Mouse (Mus musculus) midbrain, postnatal 0 days (tissue): ENCODE results near the gene Pcnx3. TPM values are rescaled to one million over a fixed set of nuclear protein-coding genes. Genes with fewer than 3 reads are reported as not detected.

Experiments
- ATAC-seq: fragments of 200-750 bp; cut with Nextera tagmentation; 2 replicates; pipeline ENCODE4 v1.8.0; 2017; ENCODE audit warnings: moderate number of reproducible peaks, mild to moderate bottlenecking, moderate TSS enrichment, moderate library complexity; ENCODE audit not compliant: low FRiP score
- DNase-seq: peaks from one replicate; pipeline ENCODE4 v3.0.0-alpha.2; 2015; ENCODE audit warnings: low spot score
- H3K27ac ChIP-seq: fragments of 300-500 bp; sonication (generic); 2 replicates; pipeline ENCODE4 v1.5.1; 2014; ENCODE audit warnings: low read depth, mild to moderate bottlenecking, low read length, mixed read lengths
- H3K27me3 ChIP-seq: fragments of 300-500 bp; sonication (generic); 2 replicates; pipeline ENCODE4 v1.6.1; 2014; ENCODE audit warnings: low read length, control low read depth, mixed read lengths; ENCODE audit not compliant: insufficient read depth
- H3K36me3 ChIP-seq: fragments of 300-500 bp; sonication (generic); 2 replicates; pipeline ENCODE4 v1.6.1; 2014; ENCODE audit warnings: low read length, control low read depth, mixed read lengths; ENCODE audit not compliant: insufficient read depth
- H3K4me1 ChIP-seq: fragments of 300-500 bp; sonication (generic); 2 replicates; pipeline ENCODE4 v1.6.1; 2014; ENCODE audit warnings: mild to moderate bottlenecking, control low read depth, antibody characterized with exemption, low read length, mixed read lengths; ENCODE audit not compliant: insufficient read depth
- H3K4me2 ChIP-seq: fragments of 300-500 bp; sonication (generic); 2 replicates; pipeline ENCODE4 v1.6.1; 2014; ENCODE audit warnings: low read depth, mild to moderate bottlenecking, low read length, mixed read lengths; ENCODE audit not compliant: poor library complexity, severe bottlenecking
- H3K4me3 ChIP-seq: fragments of 300-500 bp; sonication (generic); 2 replicates; pipeline ENCODE4 v1.5.1; 2014; ENCODE audit warnings: low read depth, mild to moderate bottlenecking, low read length, moderate library complexity
- H3K9ac ChIP-seq: fragments of 300-500 bp; sonication (generic); replicated peaks from 2 replicates; pipeline ENCODE4 v1.6.1; 2014; ENCODE audit warnings: mild to moderate bottlenecking, low read length, moderate library complexity, mixed read lengths; ENCODE audit not compliant: poor library complexity, severe bottlenecking
- H3K9me3 ChIP-seq: fragments of 300-500 bp; sonication (generic); 2 replicates; pipeline ENCODE4 v1.6.1; 2016; ENCODE audit warnings: low read length, control low read depth
- CTCF ChIP-seq: IDR thresholded peaks from 2 replicates; pipeline ENCODE4 v1.5.1; 2016; ENCODE audit warnings: antibody characterized with exemption, mild to moderate bottlenecking
- WGBS: fragments of 180-500 bp; shearing (Covaris S2); extraction: QIAGEN DNeasy Blood & Tissue Kit; methylation state at CpG from one replicate; pipeline ENCODE4 v1.1.7; 2014; 5-methylcytosine and 5-hydroxymethylcytosine counted together
- polyA plus RNA-seq: library from polyadenylated mRNA; unstranded; fragments of >200 nt; fragmentation: Nextera tagmentation; extraction: Ambion mirVana; gene quantifications from 2 replicates; pipeline ENCODE4 v1.2.1, GENCODE M21; 2015
- total RNA-seq: library from RNA; depleted of rRNA; stranded (reverse); fragments of >200 nt; gene quantifications from 2 replicates; pipeline ENCODE4 v1.2.3, GENCODE M21; 2014

Gene Pcnx3
- total and polyA plus RNA-seq, 2 experiments from 2014 or later: 19.1 to 103 TPM

- no peak overlapping the region for H3K9ac ChIP-seq
- no peaks in the 10 kb centered on the region for H3K27me3 ChIP-seq
- no peak overlapping the region for H3K4me2 ChIP-seq
- H3K4me1 ChIP-seq: no peaks in the 10 kb centered on the region
- ATAC-seq: no peak
- 92% methylated on average over 10 of the region's 10 CpGs for WGBS
- no peaks in the 10 kb centered on the region for H3K9me3 ChIP-seq
- H3K27ac ChIP-seq: no peak overlapping the region
- no peak for TF ChIP-seq CTCF
- H3K4me3 ChIP-seq: no peak overlapping the region
- no peak for DNase-seq
- H3K36me3 ChIP-seq: peaks cover 40% of the 10 kb centered on the region
These were observed 23.9 kb downstream of the Pcnx3 start for GRCm38 (mm10) chr19:5664669-5665257.

GRCm38 (mm10) chr19:5662981-5663913, 25.5 kb downstream of the Pcnx3 start, which contains the start of gene Sipa1:
TSS of gene Sipa1 (minus strand) at chr19:5663707.
- DNase-seq: peak; percentile 67
- peak within 1 kb of the TSS; percentile 31 for H3K4me3 ChIP-seq
- no peaks in the 10 kb centered on the region for H3K9me3 ChIP-seq
- H3K4me1 ChIP-seq: no peaks in the 10 kb centered on the region
- H3K27ac ChIP-seq: 0 out of 2 replicates have a peak within 1 kb of the TSS, but pooled peaks have one; percentile 26
- H3K36me3 ChIP-seq: peaks cover 33% of the 10 kb centered on the region
- ATAC-seq: peak; percentile 45
- TF ChIP-seq CTCF: no peak
- H3K27me3 ChIP-seq: no peaks in the 10 kb centered on the region
- 5% methylated on average over 32 of the region's 32 CpGs for WGBS
- H3K4me2 ChIP-seq: peak within 1 kb of the TSS; percentile 52
- peak within 1 kb of the TSS; percentile 36 for H3K9ac ChIP-seq

DNA sequence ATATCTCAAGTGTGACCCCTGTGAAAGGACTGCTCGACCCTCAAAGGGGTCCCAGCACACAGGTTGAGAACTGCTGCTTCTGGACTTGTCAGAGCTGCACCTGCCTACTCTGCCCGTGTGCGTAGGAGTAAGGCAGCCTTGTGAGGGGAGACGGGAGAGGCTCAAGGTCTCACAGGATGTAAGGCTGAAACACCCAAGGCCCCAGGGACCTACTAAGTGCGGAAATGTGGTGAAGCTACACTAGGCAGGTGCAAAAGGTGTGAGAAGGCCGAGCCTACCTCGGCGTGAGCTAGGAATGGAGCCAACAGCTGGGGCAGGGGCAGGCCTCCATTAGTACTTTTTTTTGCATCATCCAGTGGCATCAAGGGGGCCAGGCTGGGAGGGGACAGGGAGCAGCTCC, 26.4 kb downstream of the Pcnx3 start:
- Histone ChIP-seq H3K36me3 (peaks cover 28% of the 10 kb centered on the region), H3K9ac (no peak overlapping the region), H3K4me3 (no peak overlapping the region), H3K27me3 (no peaks in the 10 kb centered on the region), H3K4me1 (no peaks in the 10 kb centered on the region), H3K4me2 (peak overlapping the region; percentile 52), H3K27ac (no peak overlapping the region), H3K9me3 (no peaks in the 10 kb centered on the region)
- ATAC-seq (no peak), DNase-seq (no peak)
- WGBS: 70% methylated on average over 8 of the region's 8 CpGs
- TF ChIP-seq CTCF: no peak

- WGBS: 92% methylated on average over 16 of the region's 16 CpGs
- no peaks in the 10 kb centered on the region for H3K4me1 ChIP-seq
- no peak for DNase-seq
- no peak overlapping the region for H3K9ac ChIP-seq
- no peaks in the 10 kb centered on the region for H3K9me3 ChIP-seq
- H3K4me2 ChIP-seq: no peak overlapping the region
- H3K36me3 ChIP-seq: peaks cover 16% of the 10 kb centered on the region
- no peak overlapping the region for H3K4me3 ChIP-seq
- ATAC-seq: no peak
- no peaks in the 10 kb centered on the region for H3K27me3 ChIP-seq
- no peak for TF ChIP-seq CTCF
- no peak overlapping the region for H3K27ac ChIP-seq
These were observed 27.6 kb downstream of the Pcnx3 start for GRCm38 (mm10) chr19:5660942-5661751.

DNA sequence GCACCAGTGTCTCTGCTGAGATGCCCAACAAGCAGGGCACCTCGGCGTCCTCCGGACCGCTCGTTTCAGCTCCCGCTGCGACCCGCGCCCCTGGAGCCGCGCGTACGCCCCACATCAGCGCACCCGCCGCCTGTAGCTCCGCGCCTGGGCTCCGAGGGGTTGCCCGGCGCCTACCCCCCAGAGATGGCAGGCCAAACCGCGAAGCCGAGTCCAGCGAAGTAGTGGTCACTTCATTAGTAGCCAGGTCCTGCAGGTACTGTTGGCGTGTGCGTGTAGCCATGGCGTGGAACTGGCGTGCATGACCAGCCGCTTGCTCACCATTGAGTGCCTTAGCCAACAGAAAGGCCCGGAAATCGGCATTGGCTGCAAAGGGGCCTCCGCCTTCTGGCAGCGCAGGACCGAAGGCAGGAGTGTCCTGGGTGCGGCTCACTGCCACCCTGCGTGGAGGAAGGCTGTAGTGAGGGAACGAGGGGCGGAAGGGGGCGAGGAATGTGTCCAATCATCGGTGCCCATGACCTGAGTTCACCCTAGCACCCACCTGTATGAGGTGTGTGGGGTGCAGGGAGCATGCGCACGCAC, 33.9 kb downstream of the Pcnx3 start:
- WGBS: 15% methylated on average over 41 of the region's 43 CpGs

More for the DNA sequence above, 33.9 kb downstream of the Pcnx3 start:
- no peaks in the 10 kb centered on the region for H3K9me3 ChIP-seq
- H3K9ac ChIP-seq: peak overlapping the region; percentile 47
- H3K27me3 ChIP-seq: peaks cover 13% of the 10 kb centered on the region; the same call in 1 of the 2 replicates
- no peak for DNase-seq
- TF ChIP-seq CTCF: no peak
- H3K4me3 ChIP-seq: peak overlapping the region; percentile 43
- H3K27ac ChIP-seq: no peak overlapping the region
- peaks cover 5% of the 10 kb centered on the region; the same call in 1 of the 2 replicates for H3K4me1 ChIP-seq
- peak overlapping the region; percentile 61 for H3K4me2 ChIP-seq
- peaks cover 7% of the 10 kb centered on the region for H3K36me3 ChIP-seq
- no peak; the same call in 1 of the 2 replicates for ATAC-seq
